Mouse (Mus musculus) inflammation-experienced regulatory T-cells, adult 6 months (primary cell): ENCODE measurements around the gene Bbs9. TPM values are rescaled to one million over a fixed set of nuclear protein-coding genes. Genes with fewer than 3 reads are reported as not detected.
"Not testable (repeated sequence)": the region's sequence is repeated elsewhere in the genome, so short reads cannot be mapped to it uniquely, and the experiment has no call there.

ENCODE experiments used
- ATAC-seq: one replicate; pipeline ENCODE4 v1.8.0; 2017
- polyA plus RNA-seq, 3 experiments: library from polyadenylated mRNA; unstranded; fragments of 100-300 nt; shearing (Covaris generic); gene quantifications; one replicate each; pipeline ENCODE4 v1.2.1; 2017

Bbs9 gene
- 10 to 100 TPM in 2 of 3 experiments, 1 to 10 TPM in 1; 9.0 to 16.0 (median 12.0) TPM for polyA plus RNA-seq

DNA sequence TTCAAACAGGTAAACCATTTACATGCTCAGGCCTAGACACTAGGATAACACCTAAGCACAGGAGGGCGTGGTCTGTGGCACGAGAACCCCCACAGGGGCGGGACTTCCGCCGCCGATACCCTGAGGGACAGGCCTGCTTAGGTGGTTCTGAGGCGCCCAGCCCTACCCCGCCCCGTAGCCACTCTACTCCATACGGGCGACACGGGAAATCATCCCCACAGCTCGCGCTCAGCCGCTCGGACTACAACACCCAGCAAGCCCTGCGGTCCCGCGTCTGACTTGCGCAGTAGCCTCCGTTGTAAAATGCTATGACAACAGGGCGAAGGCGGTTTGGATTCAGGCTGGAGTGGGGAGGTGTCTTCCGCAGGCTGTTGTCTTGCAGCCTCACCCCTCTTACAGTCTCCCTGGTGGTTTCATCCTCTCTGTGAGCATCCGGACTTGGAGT is at the start of gene Bbs9:
Gene Bbs9, plus strand, starts transcription at position 292 of the 445 bp plus-strand sequence.
- peak; percentile 96 for ATAC-seq

DNA sequence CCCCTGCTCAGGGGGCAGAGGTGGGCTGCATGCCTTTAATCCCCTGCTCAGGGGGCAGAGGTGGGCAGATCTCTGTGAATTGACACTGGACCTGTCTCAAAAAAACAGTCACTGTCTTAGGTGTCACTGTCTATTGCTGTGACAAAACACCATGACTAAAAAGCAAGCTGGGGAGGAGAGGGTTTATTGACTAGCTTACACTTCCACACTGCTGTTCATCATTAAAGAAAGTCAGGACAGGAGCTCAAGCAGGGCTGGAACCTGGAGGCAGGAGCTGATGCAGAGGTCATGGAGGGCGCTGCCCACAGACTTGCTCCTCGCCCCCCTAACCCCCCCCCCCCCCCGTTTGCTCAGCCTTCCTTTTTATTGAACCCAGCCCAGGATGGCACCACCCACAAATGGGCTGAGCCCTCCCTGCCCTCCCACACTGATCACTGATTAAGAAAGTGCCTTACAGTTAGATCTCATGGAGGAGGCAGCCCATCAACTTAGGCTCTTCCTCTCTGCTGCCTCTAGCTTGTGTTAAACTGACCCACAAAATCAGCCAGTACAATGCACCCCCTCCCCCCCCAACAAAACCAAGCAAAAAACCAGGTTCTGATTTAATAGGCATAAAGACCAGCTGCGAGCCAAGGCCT is 47.4 kb upstream of the Bbs9 start:
- no peak for ATAC-seq

DNA sequence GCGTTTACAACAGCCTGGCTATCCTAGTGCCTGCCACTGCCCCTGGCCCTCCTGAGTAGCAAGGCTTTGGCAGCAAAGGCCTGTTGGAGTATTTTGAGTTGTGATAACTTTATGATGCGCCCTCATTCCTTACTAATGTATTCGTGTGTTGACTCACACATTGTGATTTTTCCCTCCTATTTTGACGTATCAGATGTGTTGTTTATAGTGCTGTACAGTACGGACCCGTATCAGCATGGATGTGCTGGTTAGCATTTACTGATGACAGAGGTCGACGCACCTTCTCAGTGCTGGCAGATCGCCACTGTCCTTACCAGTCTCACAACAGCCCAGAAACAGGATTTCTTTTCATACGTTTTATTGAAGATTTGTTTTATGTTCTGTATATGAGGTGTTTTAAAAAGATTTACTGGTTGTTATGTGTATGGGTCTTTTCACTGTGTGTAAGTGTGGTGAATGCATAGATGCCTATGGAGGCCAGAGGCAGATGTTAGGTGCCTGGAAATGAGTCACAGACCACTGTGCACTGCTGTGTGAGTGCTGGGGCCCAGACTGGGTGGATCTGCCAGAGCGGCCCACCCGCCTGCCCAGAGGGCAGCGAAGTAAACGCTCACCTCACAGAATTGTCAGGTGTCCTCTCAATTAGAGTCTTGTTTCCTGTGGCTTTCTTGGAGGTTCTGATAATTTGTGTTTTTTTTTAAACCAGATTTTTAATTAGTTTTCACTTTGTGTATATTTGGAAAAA is 46.7 kb upstream of the Bbs9 start:
- no peak for ATAC-seq

DNA sequence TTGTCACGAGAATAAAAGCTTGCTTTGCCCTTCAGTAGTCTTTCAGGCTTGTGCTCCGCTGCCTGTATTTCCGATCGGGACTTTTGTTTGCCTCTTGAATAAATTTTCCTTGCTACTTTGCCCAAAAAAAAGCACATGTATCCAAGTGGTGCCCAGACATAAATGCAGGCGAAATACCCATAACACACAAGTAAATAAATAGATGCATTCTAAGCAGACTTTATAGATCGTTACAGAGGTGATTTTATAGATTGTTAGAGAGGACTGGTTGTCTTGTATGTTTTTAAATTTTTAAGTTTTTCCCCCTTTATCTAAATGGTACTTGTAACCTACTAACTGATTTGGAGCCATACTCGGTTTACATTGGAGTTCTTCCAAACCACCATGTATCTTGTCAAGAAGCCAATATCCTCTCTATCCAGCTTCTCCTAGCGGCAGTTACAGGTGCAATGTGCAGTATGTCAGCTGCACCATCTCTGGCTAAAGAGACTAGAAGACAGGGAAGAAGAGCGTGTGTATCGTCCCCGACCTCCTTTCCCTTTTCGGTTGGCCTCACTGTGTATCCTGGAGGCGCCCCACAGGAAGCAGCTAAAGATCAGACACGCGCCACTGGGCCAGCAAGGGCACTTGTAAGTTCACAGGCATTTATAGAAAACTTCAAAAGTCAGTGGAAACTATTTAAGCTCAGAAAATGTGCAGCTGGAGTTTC is 45.8 kb upstream of the Bbs9 start:
- ATAC-seq: peak; percentile 67

DNA sequence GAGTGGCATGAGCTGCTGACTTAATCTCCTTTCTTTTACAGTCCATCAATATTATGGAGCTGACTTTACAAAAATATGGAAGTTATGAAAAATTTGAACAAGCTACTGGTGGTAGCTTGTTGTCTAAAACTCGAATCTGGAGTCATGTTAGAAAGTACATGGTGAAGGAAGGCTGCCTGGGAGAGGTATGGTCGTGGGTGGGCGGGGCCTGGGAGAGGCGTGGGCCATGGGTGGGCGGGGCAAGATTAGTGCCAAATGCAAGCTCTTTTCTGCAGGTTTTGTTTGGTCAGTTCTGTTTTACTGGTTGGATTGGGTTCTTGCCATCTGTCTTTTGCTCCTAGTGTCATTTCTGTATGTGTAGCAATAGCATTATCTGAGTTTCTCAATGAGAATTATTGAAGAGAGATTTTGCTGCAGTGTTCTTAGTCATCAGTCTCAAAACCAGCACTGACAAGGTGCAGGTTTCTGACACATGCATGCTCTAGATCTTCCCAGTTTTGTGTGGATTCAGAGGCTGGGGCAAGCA is 45.1 kb upstream of the Bbs9 start:
- no peak for ATAC-seq

DNA sequence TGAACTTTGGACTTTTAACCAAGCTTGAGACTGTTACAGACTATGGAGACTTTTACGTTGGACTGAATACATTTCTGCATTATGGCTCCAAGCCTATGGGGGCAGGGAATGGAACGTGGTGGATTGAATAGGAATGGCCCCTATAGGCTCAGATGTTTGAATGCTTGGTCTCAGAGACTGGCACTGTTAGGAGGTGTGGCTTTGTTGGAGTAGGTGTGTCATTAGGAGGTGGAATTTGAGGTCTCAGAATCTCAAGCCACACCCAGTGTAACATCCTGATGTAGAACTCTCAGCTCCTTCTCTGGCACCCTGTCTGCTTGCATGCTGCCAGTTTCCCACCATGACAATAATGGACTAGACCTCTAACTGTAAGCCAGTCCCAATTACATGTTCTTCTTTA is 42.3 kb upstream of the Bbs9 start:
- no peak for ATAC-seq

DNA sequence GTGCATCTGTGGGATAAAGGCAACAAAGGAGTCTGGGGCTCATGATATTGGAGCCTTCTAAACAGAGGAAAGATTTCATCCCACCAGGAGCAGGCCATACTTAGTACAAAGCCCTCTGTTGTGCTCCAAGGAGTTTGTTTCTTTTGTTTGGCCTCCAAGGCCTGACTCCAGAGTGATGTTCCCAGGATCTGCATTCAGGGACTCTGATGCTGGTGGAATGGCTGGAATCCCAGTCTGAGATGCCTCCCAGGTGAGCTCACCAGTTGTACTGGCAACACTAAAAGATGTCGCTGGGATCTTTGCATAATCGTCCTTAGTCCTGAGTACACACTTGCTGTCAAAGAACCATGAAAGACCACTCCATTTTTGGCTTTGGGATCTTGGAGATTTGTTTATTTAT is 41.4 kb upstream of the Bbs9 start:
- ATAC-seq: no peak

DNA sequence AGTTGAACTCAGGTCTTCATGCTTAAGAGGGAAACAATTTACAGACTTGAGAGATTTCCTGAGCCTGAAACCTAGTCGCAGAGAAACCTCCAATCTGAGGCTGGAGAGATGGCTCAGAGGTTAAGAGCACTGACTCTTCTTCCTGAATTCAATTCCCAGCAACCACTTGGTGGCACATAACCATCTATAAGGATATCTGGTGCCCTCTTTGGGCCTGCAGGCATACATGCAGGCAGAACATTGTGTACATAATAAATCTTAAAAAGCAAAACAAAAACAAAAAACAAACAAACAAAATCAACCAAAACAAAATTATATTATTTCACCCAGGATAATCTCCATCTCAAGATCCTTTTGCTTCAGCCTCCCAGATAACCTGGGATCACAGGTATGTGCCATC is 36.7 kb upstream of the Bbs9 start:
- ATAC-seq: no peak

DNA sequence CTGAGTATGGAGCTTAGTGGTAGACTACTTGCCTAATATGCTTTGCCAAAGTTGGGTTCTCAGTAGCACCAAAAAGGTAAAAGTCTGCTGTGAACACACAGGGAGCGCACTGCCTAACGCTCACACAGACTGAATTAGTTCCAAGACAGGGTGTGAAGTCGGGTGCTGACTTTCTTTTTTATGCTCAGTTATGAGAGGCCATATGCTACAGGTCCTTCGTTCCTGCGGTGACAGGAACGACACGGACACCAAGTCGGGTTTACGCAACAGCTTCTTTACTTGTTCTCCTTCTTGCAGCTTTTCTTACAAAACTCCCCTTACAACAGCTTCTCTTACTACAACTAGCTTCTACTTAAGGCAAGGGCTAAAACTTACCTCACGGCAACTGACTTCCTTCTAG is 32.4 kb upstream of the Bbs9 start:
- ATAC-seq: no peak

DNA sequence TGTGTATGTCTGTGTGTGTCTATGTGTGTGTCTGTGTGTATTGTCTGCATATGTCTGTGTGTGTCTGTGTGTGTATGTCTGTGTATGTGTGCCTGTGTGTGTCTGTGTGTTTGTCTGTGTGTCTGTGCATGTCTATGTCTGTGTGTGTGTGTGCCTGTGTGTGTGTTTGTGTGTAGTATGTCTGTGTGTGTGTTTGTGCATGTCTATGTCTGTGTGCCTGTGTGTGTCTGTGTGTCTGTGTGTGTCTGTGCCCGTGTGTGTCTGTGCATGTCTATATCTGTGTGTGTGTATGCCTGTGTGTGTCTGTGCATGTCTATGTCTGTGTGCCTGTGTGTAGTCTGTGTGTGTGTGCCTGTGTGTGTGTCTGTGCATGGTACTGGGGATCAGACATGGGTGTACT is 30.4 kb upstream of the Bbs9 start:
- ATAC-seq: no peak

DNA sequence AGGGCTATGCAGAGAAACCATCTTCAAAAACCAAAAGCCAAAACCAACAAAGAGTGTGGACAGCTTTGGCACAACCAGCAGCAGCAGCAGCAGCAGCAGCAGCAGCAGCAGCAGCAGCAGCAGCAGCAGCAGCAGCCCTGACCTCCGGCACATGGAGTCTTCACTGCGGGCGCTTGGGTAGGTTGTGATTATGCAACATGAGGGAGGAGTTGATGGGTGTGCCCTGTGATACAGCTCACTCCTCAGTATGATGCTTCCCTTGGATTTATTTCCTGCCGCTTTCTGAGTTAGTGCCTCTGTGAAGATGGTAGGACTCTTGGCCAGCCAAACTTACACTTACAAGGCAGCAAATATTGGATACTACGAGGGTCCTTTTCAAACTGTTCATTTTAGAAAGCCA is 28.3 kb upstream of the Bbs9 start:
- ATAC-seq: no peak

DNA sequence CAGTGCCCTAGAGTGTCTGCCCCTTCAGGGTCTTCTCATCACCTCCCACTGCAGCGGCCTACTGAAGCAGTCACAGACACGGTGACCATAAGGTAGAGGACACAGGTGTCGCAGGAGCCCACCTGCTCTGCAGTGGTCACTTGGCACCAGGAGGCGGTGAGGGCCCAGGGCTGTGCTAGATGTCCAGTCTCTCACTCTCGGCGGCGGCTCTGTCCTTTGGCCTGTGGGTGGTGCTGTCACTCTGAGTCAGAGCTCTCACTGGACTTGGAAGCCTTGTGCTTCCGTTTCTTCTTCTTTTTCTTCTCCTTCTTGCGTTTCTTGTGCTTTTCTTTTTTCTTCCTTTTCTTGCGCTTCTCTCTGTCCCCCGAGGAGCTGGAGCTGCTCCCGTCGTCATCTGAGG is 27.1 kb upstream of the Bbs9 start:
- no peak for ATAC-seq

DNA sequence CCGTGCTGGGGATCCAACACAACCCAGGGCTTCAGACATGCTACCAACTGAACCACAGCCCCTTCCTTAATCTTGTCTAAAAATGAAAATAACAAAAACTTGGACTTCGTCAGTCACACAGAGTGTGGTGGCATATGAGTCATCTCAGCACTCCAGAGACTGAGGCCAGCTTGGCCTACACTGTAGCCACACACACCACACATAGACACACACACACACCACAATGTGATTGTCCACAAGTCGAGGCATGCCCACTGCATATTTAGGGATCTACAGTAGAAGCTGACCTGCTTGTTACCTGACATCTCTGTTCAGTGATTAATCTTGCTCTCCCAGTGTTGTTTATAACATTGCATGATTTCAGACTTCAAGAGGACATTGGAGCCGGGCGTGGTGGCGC is 26.3 kb upstream of the Bbs9 start:
- no peak for ATAC-seq

DNA sequence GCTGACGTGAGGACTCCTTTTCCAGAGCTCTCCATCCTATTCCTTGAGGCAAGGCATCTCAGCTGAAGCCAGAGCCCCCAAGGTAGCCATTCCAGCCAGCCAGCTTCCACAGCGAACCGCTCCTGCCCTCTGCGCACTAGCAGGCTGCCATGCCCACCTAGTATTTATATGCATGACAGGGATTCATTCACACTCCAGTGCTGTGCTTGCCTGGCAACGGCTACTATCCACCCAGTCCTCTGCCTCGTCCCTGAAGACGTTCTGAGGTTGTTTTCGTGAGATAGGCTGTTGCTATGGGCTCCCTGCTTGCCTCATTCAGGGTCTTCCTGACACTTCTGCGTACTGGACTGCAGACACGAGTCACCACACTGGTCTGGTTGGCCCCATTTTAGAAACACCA is 22.8 kb upstream of the Bbs9 start:
- no peak for ATAC-seq

DNA sequence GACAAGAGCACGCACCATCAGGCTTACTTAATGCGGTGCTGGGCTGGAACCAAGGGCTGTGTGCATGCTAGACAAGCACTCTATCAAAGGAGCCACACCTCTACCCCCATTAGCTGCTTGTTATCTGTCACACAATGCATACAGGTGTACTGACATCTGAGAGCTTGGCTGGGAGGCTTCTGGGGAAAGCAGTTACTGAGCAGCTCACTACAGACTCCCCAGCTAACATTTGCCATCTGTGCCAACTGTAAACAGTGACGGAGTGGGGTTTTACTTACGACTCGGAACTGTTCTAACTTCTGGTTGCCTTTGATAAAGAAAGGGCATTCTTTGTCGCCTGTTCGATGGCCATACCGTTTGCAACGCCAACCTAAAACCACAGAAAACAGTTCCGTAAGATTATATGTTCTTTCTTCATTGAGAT is 22.0 kb upstream of the Bbs9 start:
- no peak for ATAC-seq

DNA sequence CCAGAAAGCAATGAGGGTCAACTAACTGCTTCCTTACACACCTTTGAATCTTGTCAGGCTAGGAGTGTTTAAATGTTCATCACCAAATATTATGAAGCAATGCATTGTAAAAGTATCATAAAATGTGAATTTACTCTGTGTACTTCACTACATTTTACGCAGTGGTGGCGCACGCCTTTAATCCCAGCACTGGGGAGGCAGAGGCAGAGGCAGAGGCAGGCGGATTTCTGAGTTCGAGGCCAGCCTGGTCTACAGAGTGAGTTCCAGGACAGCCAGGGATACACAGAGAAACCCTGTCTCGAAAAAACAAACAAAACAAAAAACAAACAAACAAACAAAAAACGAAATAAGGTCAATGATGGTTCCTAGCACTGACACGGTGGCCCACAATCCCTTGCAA is 21.5 kb upstream of the Bbs9 start, which contains the start of gene Gm17545:
Gene Gm17545, plus strand, starts transcription at position 301 of the 400 bp plus-strand sequence.
- not testable (repeated sequence) for ATAC-seq

DNA sequence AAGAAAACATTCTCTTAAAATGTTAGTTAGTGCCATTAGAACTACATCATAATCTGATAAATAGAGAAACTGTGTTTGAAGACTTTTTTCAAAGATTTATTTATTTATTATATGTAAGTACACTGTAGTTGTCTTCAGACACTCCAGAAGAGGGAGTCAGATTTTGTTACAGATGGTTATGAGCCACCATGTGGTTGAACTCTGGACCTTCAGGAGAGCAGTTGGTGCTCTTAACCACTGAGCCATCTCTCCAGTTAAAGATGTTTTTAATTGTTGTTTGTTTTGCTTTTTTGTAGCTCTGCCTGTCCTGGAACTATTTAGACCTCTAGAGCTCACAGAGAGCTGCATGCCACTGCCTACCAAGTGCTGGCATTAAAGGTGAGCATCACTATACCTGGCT is 20.5 kb upstream of the Bbs9 start:
- ATAC-seq: no peak

DNA sequence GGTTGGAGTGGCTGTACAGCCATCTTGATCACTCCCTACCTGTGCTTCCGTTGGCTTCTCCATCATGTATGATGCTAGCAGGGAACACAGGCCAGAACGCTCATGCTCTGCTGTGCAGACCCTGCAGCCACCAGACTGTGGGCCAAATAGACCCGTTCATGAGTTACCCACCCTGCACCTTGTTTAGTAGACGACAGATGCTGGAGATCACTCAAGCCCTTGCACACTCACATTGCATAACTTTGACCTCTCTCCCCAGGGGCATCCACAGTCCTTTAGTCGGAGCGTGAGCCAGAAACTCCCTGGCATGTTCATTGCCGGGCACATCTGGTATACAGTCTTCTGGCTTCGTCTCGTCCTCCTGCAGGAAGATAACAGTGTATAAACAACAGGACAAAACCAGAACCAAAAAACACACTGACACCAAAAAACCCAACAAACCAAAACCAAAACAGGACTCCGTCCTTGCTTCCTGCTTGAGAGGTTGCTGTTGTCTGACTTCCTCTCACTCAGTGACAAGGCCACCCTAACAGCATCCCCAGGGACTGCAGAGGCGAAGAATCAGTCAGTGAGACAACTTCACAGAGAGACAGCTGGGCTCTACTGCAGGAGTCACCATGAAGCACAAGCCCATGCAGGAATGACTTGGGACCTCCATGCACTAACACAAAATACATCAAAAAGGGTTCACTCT is 18.2 kb upstream of the Bbs9 start:
- no peak for ATAC-seq

DNA sequence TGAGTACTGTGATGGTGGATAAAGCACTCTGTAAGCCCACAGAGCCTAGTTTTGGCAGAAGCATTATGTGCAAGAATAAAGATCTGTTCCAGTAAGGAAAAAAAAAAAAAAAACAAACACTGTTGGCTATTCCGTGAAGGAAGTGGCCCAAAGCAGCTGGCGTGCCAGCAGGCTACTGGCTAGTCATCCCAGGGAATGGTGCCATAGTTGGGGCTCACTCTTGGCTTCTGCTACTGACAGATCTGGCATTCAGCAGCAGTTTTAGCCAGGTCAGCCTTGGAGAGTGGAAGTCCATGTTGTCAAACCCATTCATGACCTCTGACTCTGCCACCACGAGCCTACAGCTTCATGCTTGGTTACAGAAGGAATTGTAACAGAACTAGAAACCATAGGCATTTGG is 13.6 kb upstream of the Bbs9 start:
- no peak for ATAC-seq

DNA sequence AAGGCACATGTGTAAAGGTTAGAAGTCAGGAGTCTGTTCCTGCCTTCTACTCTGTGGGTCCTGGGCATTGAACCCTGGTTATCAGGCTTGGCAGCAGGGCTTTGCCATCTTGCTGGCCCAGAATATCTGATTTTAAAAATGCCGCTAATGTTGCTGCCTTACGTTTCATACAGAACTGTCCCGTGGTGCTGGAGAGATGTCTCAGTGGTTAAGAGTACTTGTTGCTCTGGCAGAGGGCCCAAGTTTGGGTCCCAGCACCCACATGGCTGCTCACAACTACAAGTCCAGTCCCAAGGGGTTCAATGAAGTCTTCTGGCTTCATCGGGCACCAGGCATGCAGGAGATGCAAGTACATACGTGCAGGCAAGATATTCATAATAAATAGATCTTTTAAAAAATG is 9.3 kb upstream of the Bbs9 start:
- no peak for ATAC-seq

DNA sequence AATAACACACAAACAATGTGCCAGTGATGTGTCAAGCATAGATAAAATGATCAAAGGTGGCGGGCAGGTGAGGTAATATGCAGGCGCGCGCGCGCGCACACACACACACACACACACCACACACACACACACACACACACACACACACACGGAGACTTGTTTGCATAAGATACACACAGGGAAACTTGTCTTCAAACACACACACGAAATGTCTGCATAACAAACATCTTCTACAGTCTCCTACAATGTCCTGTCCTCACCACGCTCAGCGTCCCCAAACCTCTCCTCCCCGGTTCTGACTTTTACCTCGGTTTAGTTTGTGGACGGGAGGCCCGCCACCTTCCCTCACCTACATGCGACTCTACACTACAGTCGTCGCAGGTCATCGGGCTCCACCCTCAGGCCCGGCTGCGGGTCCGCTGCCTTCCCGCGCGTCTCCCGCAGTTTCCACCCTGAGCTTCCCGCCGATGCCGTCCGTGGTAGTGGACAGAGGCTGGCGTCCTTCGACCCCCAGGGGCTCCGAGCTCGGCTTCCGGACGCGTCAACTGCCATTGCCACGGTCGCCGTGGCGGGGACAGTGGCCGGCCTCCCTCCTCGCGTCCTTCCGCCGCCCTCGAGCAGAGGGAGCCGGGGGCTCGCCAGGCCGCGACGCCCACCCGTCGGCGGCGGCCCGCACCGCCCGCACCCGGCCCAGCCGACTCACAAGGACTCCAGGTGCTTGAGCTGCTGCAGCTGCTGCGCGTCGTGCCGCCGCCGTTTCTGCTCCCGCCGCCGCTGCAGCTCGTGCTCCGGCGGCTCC is 7.9 kb upstream of the Bbs9 start:
- ATAC-seq: peak; percentile 60
